ENCODE assay signal across 9 mouse cellular contexts in the genomic region with DNA sequence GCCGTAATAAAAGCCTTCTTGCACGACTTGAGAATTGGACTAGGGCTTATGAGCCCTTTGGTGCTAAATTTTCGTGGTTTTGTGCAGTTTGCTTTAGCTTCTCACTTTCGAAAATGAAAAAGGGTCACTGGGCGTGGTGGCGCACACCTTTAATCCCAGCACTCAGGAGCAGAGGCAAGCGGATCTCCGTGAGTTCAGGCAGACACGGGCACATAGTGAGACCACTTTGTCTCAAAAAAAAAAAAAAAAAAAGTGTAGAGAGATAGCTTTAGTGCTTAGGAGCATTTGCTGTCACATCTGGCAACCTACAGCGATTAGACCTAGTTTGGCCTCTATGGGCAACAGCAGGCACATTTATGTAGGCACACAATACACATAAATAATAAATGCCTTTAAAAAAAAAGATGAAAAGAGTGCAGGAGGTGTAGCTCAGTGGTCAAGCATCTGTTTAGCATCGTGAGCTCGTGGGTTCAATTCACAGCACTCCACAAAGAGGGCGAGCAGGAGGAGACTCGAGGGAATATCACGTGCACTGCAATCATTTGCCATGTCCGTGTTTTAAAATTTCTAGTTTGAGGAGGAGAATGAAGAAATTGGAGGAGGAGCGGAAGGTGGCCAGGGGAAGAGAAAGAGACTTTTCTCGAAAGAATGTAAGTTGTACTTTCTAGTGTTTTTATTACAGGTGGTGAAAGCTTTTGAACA. TPM values are rescaled to one million over a fixed set of nuclear protein-coding genes. Genes with fewer than 3 reads are reported as not detected.
DNase-seq lines count a peak whose midpoint lies in the region; ATAC-seq and TF ChIP-seq lines count a peak whose summit lies in the region.
"Had no signal": no experiment of that assay in that cellular context is flagged by ENCODE, and none has a peak within 500 bp of the region (broad histone marks: within the 10 kb centered on the region; RNA-seq: fewer than 3 reads in every experiment).

No protein-coding gene starts in this region.

- no peak for TF ChIP-seq EP300 in heart, postnatal 0 days (IDR thresholded peaks at IDR 0.05; ENCODE audit: low read depth)

- H3K9me3 ChIP-seq in heart, postnatal 0 days (replicated peaks; ENCODE audit: control insufficient read depth, low read length): no peaks in the 10 kb centered on the region
- H3K9me3 ChIP-seq in ES-E14 (ENCODE audit: control insufficient read depth, insufficient read depth, low read depth, low read length): no peaks in the 10 kb centered on the region
- H3K9me3 ChIP-seq in hindbrain, embryonic 11.5 days (ENCODE audit: control insufficient read depth, low read length): no peaks in the 10 kb centered on the region
- H3K9me3 ChIP-seq in midbrain, embryonic 12.5 days: no peaks in the 10 kb centered on the region

- H3K4me1 ChIP-seq in heart, postnatal 0 days (ENCODE audit: control insufficient read depth, insufficient read depth): peaks cover 11% of the 10 kb centered on the region
- peaks cover 5% of the 10 kb centered on the region in 2 experiments; a peak in 2 of 4 replicates for H3K4me1 ChIP-seq in ES-E14 (ENCODE audit: control insufficient read depth in 2 of 2, insufficient read depth in 2 of 2, low read length in 2 of 2, poor library complexity in 1 of 2)
- peaks cover 3% of the 10 kb centered on the region; the same call in 1 of the 2 replicates for H3K4me1 ChIP-seq in hindbrain, embryonic 11.5 days (replicated peaks; ENCODE audit: control insufficient read depth, insufficient read depth, low read length)
- H3K4me1 ChIP-seq in midbrain, embryonic 12.5 days: peaks cover 35% of the 10 kb centered on the region

- peak overlapping the region; percentile 82 for H3K4me2 ChIP-seq in heart, postnatal 0 days (ENCODE audit: low read depth, low read length)
- peak overlapping the region; percentile 64 for H3K4me2 ChIP-seq in hindbrain, embryonic 11.5 days (replicated peaks; ENCODE audit: low read depth, low read length)
- peak overlapping the region; percentile 67 for H3K4me2 ChIP-seq in midbrain, embryonic 12.5 days (replicated peaks)

- no peak overlapping the region for H3K27ac ChIP-seq in heart, postnatal 0 days (ENCODE audit: low read depth)
- H3K27ac ChIP-seq in ES-E14 (ENCODE audit: insufficient read depth, low read depth, low read length, poor library complexity, severe bottlenecking): no peak overlapping the region
- H3K27ac ChIP-seq in hindbrain, embryonic 11.5 days (ENCODE audit: low read depth, low read length): no peak overlapping the region
- H3K27ac ChIP-seq in midbrain, embryonic 12.5 days (replicated peaks): no peak overlapping the region

- WGBS in heart, postnatal 0 days: 45% methylated on average over 18 of the region's 18 CpGs
- WGBS in hindbrain, embryonic 11.5 days: 49% methylated on average over 18 of the region's 18 CpGs
- 52% methylated on average over 18 of the region's 18 CpGs for WGBS in midbrain, embryonic 12.5 days

- in situ Hi-C loops in ES-E14 (cut with MboI; ENCODE audit: low sequenced_read_pairs in 2 of 2, unreplicated experiment in 2 of 2): loop anchor here in 1 of 2 experiments (10.0 kb wide), 1 partner anchor 168 kb away; no protein-coding TSS in a partner anchor

- no peak for DNase-seq in heart, postnatal 0 days (ENCODE audit: low spot score)
- no peak for DNase-seq in heart, adult 11 months
- DNase-seq in ES-E14 (ENCODE audit: low read depth, low spot score) (no peak), MN1 (ENCODE audit: low spot score) (no peak)
- no peak for DNase-seq in hindbrain, embryonic 11.5 days (ENCODE audit: low spot score)
- DNase-seq in layer of hippocampus, adult 8-10 months (ENCODE audit: low spot score in 2 of 2): no peak
- DNase-seq in ovary, postnatal 14 days (ENCODE audit: low spot score): no peak
- DNase-seq: layer of hippocampus, adult 9-11 months had no signal

- ATAC-seq in heart, postnatal 0 days (ENCODE audit: insufficient read depth, low read depth): no peak
- ATAC-seq in hindbrain, embryonic 11.5 days (ENCODE audit: low FRiP score): no peak
- no peak for ATAC-seq in midbrain, embryonic 12.5 days (ENCODE audit: low FRiP score, low read depth)

- H3K27me3 ChIP-seq in heart, postnatal 0 days (ENCODE audit: control insufficient read depth, insufficient read depth, low read length): no peaks in the 10 kb centered on the region
- H3K27me3 ChIP-seq in hindbrain, embryonic 11.5 days (ENCODE audit: control insufficient read depth, insufficient read depth, low read length): no peaks in the 10 kb centered on the region
- H3K27me3 ChIP-seq in midbrain, embryonic 12.5 days: no peaks in the 10 kb centered on the region

- peak overlapping the region; percentile 77 for H3K9ac ChIP-seq in heart, postnatal 0 days (replicated peaks; ENCODE audit: low read depth, low read length)
- H3K9ac ChIP-seq in ES-E14 (ENCODE audit: insufficient read depth, low read depth, low read length, poor library complexity, severe bottlenecking): peak overlapping the region; percentile 89
- H3K9ac ChIP-seq in hindbrain, embryonic 11.5 days (ENCODE audit: low read depth, low read length): peak overlapping the region; percentile 80
- peak overlapping the region; percentile 72 for H3K9ac ChIP-seq in midbrain, embryonic 12.5 days (replicated peaks)

- no peaks in the 10 kb centered on the region for H3K36me3 ChIP-seq in heart, postnatal 0 days (replicated peaks; ENCODE audit: control insufficient read depth, insufficient read depth, low read length)
- peaks cover 2% of the 10 kb centered on the region; the same call in 1 of the 2 replicates for H3K36me3 ChIP-seq in ES-E14 (ENCODE audit: control insufficient read depth, insufficient read depth, low read length, poor library complexity, severe bottlenecking)
- 0 out of 2 replicates have a peak, but pooled peaks cover 3% of the 10 kb centered on the region for H3K36me3 ChIP-seq in hindbrain, embryonic 11.5 days (ENCODE audit: control insufficient read depth, insufficient read depth, low read length)
- no peaks in the 10 kb centered on the region for H3K36me3 ChIP-seq in midbrain, embryonic 12.5 days

- peak overlapping the region; percentile 68 for H3K4me3 ChIP-seq in heart, postnatal 0 days (ENCODE audit: low read depth, low read length)
- peak overlapping the region; percentile 79 to 87 for H3K4me3 ChIP-seq in ES-E14 (ENCODE audit: insufficient read depth in 1 of 2, low read depth in 1 of 2, low read length in 2 of 2, poor library complexity in 1 of 2, severe bottlenecking in 1 of 2)
- peak overlapping the region; percentile 70 for H3K4me3 ChIP-seq in hindbrain, embryonic 11.5 days (ENCODE audit: low read depth, low read length)
- peak overlapping the region; percentile 67 for H3K4me3 ChIP-seq in midbrain, embryonic 12.5 days

- TF ChIP-seq CTCF in heart, postnatal 0 days (IDR thresholded peaks at IDR 0.05; ENCODE audit: low read depth): no peak

TF ChIP-seq in ES-E14, 5 proteins besides CTCF, POLR2A, EP300 and RAD21:
- TF ChIP-seq ZC3H11A (IDR thresholded peaks at IDR 0.05; ENCODE audit: borderline replicate concordance, low read depth, low read length) (no peak), ZNF384 (IDR thresholded peaks at IDR 0.05; ENCODE audit: low read depth, low read length) (no peak; the same call in none of the 2 replicates), CHD2 (IDR thresholded peaks at IDR 0.05; ENCODE audit: low read depth, low read length) (no peak), MAFK (IDR thresholded peaks at IDR 0.05; ENCODE audit: insufficient read depth, low read depth, low read length) (no peak), HCFC1 (IDR thresholded peaks at IDR 0.05; ENCODE audit: borderline replicate concordance, insufficient read depth, low read length) (no peak)

RNA-seq across cellular contexts. Expression of a gene that starts 1.0 kb away (rescaled TPM):
- total RNA-seq in heart, postnatal 0 days (2014; rRNA removed; ENCODE audit: low replicate concordance): 6.0 and 9.9 TPM in 2 replicates
- polyA plus RNA-seq in heart, postnatal 0 days (2015; fragmentation: Nextera tagmentation; extraction: Ambion mirVana): 29.6 and 30.3 TPM in 2 replicates
- 12.5 and 17.3 TPM in 2 replicates for total RNA-seq in ES-E14 (2012; rRNA removed)
- polyA plus RNA-seq in hindbrain, embryonic 11.5 days (2014; fragmentation: Nextera tagmentation; extraction: Ambion mirVana): 84.8 and 88.2 TPM in 2 replicates
- 71.7 and 96.7 TPM in 2 replicates for polyA plus RNA-seq in midbrain, embryonic 12.5 days (2016; fragmentation: Nextera tagmentation; extraction: Ambion mirVana)
- total RNA-seq in layer of hippocampus, adult 8-10 months (2022): 10 to 100 TPM; 22.1 to 28.2 (median 27.0) TPM

RNA-seq across cellular contexts. Expression of a gene that starts 10.2 kb away (rescaled TPM):
- 22.4 and 34.6 TPM in 2 replicates for total RNA-seq in heart, postnatal 0 days (2014; rRNA removed; ENCODE audit: low replicate concordance)
- 25.4 and 25.8 TPM in 2 replicates for polyA plus RNA-seq in heart, postnatal 0 days (2015; fragmentation: Nextera tagmentation; extraction: Ambion mirVana)
- 21.1 and 21.8 TPM in 2 replicates for total RNA-seq in ES-E14 (2012; rRNA removed)
- 54.0 and 57.4 TPM in 2 replicates for polyA plus RNA-seq in hindbrain, embryonic 11.5 days (2014; fragmentation: Nextera tagmentation; extraction: Ambion mirVana)
- 59.6 and 66.4 TPM in 2 replicates for polyA plus RNA-seq in midbrain, embryonic 12.5 days (2016; fragmentation: Nextera tagmentation; extraction: Ambion mirVana)
- total RNA-seq in layer of hippocampus, adult 8-10 months (2022): 10 to 100 TPM; 48.9 to 63.5 (median 54.0) TPM

RNA-seq across cellular contexts. Expression of a gene that starts 18.6 kb away (rescaled TPM):
- total RNA-seq in heart, postnatal 0 days (2014; rRNA removed; ENCODE audit: low replicate concordance): 4.3 and 8.5 TPM in 2 replicates
- 4.3 and 5.2 TPM in 2 replicates for polyA plus RNA-seq in heart, postnatal 0 days (2015; fragmentation: Nextera tagmentation; extraction: Ambion mirVana)
- 14.5 and 15.9 TPM in 2 replicates for total RNA-seq in ES-E14 (2012; rRNA removed)
- polyA plus RNA-seq in hindbrain, embryonic 11.5 days (2014; fragmentation: Nextera tagmentation; extraction: Ambion mirVana): 50.4 and 55.2 TPM in 2 replicates
- polyA plus RNA-seq in midbrain, embryonic 12.5 days (2016; fragmentation: Nextera tagmentation; extraction: Ambion mirVana): 67.8 and 70.0 TPM in 2 replicates
- total RNA-seq in layer of hippocampus, adult 8-10 months (2022): 100 to 1,000 TPM; 113 to 153 (median 135) TPM

RNA-seq across cellular contexts. Expression of a gene that starts 36.1 kb away (rescaled TPM):
- total RNA-seq in heart, postnatal 0 days (2014; rRNA removed; ENCODE audit: low replicate concordance): 0.04 and 0.62 TPM in 2 replicates
- 0.34 and 1.6 TPM in 2 replicates for polyA plus RNA-seq in heart, postnatal 0 days (2015; fragmentation: Nextera tagmentation; extraction: Ambion mirVana)
- total RNA-seq in ES-E14 (2012; rRNA removed): 0.27 and 0.37 TPM in 2 replicates
- 3.0 and 3.5 TPM in 2 replicates for polyA plus RNA-seq in hindbrain, embryonic 11.5 days (2014; fragmentation: Nextera tagmentation; extraction: Ambion mirVana)
- polyA plus RNA-seq in midbrain, embryonic 12.5 days (2016; fragmentation: Nextera tagmentation; extraction: Ambion mirVana): 4.2 and 4.9 TPM in 2 replicates
- total RNA-seq in layer of hippocampus, adult 8-10 months (2022): 10 to 100 TPM; 22.1 to 33.4 (median 25.9) TPM

RNA-seq across cellular contexts. Expression of a gene that starts 38.5 kb away (rescaled TPM):
- not detected in 2 replicates for total RNA-seq in heart, postnatal 0 days (2014; rRNA removed; ENCODE audit: low replicate concordance)
- polyA plus RNA-seq in heart, postnatal 0 days (2015; fragmentation: Nextera tagmentation; extraction: Ambion mirVana): not detected in 2 replicates
- 0.63 TPM in 1 of 2 replicates, not detected in the other for total RNA-seq in ES-E14 (2012; rRNA removed)
- polyA plus RNA-seq in hindbrain, embryonic 11.5 days (2014; fragmentation: Nextera tagmentation; extraction: Ambion mirVana): 0.68 and 1.6 TPM in 2 replicates
- polyA plus RNA-seq in midbrain, embryonic 12.5 days (2016; fragmentation: Nextera tagmentation; extraction: Ambion mirVana): 0.45 and 0.56 TPM in 2 replicates
- total RNA-seq in layer of hippocampus, adult 8-10 months (2022): 1 to 10 TPM; 1.4 to 3.5 (median 2.3) TPM
